Mouse (Mus musculus): ENCODE measurements around the gene Lrrc20.
"Not testable (repeated sequence)": the region's sequence is repeated elsewhere in the genome, so short reads cannot be mapped to it uniquely, and the experiment has no call there.

The Lrrc20 gene

DNA sequence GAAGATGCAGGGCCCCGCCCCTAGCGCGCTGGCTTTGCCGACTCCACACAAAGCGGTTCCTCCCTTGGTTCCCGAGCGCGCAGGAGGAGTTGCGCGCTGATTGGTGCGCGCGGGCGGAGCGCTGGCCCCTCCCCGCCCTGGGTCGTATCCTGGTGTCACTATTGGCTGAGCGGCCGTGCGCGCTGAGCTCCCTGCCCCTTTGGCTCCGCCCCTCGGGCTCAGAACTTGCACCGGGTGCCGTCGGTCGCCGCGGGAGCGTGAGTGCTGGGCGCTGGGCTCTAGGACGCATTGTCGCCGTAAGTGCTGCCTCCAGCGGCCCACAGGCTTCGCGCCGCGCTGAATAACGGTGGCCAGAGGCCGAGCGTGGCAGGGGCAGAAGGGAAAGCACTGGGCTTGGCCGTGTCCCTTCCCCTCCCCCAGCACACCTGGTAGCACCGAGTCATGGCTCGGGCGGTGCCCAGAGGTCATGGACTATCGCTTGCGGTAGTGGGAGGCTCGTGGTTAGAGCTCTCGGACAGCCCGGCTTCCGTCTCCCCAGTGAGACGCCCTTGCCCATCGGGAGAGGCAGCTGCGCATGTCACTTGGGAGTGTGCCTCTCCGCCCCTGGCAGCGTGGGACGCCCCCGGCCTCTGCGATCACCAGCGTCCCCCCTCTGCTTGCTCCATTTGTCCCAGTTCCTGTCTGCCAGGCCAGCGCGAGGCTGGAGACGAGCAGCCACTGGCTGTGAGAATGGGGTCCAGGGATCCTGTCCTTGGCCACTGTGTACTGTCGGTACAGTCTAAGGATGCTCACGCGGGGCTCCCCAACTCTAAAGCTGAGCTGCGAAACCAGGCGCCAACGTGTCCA lies at the start of gene Lrrc20:
Gene Lrrc20 (plus strand): TSS at position 208 of the 846 bp plus-strand sequence.
- DNase-seq: peak; percentile 91 to 95

DNA sequence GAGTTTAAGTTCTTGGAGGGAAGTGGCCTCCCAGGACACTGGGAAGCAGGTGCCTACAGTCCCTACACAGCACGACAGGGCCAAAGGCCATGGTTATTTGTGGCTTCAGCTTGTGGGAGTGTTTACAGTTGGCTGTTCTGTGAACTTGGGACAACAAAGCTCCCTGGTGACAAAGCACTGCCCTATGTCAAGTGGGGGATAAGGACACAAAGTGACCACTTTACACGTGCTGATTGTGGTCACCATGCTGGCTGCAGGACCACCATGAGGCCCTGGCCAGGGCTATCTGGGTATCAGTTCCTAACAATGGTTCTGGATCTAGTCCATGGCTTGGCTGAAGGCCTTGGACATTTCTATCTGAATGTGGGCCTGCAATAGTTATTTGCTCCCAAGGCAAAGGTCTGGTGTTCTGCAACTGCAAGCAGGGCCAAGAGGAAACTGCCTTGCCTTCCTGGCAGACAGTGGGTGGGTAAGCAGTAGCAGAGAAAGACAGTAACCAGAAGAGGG lies 49.3 kb upstream of the Lrrc20 start:
- peak in 1 of 2 experiments; percentile 15 for DNase-seq

DNA sequence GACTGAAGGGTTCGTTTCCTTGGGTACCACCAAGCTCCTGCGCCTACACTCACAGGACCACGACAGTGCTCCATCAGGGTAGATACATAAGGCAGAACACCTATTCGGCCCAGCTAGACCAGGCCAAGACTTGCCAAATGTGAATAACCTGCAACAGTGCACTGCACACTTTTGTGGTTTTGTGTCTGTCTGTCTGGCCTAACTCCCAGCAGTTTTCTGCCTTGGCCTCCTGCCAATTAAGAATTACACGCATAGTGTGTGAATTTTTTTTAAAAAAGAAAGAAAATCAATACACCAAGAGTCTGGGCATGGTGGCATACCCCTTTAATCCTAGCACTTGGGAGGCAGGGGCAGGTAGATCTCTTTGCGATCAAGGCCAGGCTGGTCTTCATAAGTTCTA lies 47.6 kb upstream of the Lrrc20 start:
- no peak for DNase-seq

DNA sequence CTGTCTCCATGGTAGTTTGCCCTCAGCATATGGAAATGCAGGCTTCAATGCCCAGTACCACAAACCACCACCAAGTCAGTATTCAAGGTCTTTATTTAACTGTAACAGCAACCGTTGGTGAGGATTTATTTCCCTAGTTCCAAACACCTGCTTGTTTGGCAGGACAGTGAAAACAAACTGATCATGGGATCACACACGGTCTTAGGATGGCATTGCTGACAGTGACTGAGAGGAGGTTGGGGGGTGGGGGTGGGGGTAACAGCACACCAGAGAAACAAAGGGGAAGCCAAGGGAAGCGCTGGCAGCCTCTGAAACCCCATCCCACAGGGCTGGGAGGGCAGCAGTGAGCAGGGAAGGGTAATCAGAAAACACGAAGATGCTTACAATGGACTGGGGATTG lies 47.2 kb upstream of the Lrrc20 start:
- DNase-seq: no peak

GRCm38 (mm10) chr10:61429043-61429442 lies 46.6 kb upstream of the Lrrc20 start:
- no peak for DNase-seq

DNA sequence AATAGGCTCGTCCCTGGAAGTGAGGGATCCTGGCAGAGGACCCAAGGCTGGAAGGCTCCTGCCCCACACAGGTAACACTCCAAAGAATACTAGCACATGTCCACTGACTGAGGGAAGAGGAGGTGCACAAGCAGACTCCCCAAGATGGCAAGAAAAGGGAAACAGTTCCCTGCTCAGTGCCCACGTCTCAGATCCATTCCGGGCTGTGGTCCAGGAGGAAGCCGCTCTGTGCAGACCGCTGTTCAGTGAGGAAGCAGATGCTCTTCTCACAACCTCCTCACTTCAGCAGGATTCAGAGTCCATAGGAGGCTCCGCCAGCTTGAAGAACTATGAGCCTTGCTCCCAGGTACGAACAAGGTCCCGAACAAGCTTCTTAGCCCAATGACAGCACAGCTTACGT lies 44.2 kb upstream of the Lrrc20 start:
- DNase-seq: no peak

DNA sequence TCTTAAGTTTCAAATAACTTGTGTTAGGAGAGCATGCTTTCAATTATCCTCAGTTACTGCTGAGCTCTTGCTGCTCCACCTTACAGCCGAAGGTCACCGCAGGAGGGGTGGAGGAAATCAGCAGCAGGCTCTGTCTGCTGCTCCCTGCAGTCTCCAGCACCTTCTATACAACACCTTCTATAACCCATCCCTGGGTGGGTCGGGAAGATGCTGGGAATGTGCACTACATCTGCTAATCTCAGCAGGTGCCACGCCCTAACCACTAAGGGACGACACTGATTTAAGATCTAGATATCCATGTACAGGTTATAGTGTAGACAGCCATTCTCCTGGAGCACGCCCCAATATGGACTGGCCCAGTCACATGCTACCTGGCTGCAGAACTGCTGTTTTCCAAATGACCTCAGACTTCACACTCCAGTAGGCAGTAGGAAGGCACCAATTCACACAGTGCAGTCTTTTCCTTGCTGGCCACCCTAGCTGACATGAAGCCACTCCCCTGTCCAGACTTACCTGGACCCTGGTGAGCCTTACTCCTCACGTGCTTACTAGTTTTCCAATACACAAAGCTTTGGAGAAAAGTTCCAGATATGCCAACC lies 35.3 kb upstream of the Lrrc20 start:
- DNase-seq: peak in 1 of 2 experiments; percentile 37

DNA sequence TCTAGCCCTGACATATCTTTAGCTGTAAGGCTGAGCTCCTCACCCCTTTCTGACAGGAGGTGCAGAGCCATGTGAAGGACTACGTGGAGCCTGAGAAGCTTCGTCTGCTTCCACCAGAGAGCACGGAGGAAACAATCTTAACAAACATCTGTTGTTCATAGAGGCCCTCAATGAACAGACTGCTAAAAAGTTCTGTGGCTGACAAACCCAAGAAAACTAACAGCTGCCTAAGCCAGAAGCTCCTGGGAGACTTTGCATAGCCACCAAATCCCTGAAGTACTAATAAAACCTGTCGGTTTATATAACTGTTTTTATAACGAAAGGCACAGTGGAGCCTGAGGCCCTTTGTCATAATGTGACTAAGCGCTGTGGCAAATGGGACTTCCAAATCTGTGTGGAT lies 32.1 kb upstream of the Lrrc20 start:
- no peak for DNase-seq

DNA sequence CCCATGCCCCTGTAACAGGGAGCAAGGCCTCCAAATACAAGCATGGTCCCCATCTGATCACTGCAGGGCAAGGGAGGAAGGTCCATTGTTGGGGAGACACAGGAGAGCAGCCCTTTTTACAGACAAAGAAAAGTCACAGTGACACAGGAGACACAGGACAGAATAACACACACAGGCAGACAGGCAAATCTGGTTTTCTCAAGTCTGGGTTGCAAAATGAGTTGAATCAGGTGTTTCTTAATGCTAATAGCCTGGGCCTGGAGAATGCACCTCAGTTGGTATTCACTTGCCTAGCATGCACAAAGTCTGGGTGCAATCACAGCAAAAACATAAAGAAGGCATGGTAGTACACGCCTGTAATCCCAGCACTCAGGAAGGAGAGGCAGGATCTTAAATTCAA lies 31.7 kb upstream of the Lrrc20 start:
- DNase-seq: no peak

GRCm38 (mm10) chr10:61445016-61445415 lies 30.6 kb upstream of the Lrrc20 start:
- no peak for DNase-seq

DNA sequence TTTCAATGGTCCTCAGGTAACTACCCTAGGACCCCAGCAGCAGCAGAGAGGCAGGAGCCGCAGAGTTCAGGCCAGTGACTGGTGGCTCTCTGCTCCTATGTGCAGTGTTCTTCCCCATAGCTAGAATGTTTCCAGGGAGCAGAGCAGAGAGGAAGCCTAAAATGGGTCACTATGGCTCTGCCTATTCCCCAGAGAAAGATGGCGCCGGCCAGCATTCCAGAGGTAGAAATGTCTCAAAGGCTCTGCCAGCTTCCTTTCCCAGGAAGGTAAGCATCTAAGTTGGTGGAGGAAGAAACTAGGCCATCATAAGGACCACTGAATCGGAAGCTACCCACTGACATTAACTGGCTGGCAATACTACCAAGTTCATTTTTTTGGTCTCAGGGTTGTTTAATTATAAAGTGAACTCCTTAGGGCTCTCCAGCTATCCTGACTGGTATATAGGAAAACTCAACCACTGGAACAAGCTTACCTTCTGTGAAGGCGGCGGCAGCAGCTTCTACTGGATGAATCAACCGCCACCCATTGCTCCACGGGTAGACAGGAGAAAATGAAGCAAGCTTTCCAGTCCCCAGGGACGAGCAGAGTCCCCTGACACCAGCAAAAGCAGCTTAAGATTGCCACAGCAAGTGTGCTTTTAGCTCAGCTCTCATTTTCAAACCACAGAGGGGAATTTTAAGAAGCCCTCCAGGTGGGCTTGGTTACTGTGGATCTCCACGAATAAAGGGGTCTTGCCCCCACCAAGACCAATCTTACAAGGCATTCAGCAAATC lies 27.8 kb upstream of the Lrrc20 start:
- DNase-seq: no peak

- DNase-seq: no peak
These were observed 26.8 kb upstream of the Lrrc20 start for GRCm38 (mm10) chr10:61448834-61449233.

GRCm38 (mm10) chr10:61451463-61451930 lies 24.1 kb upstream of the Lrrc20 start:
- peak; percentile 40 to 50 for DNase-seq

- DNase-seq: peak; percentile 59 to 74
These were observed 23.5 kb upstream of the Lrrc20 start for GRCm38 (mm10) chr10:61451931-61452617.

- peak; percentile 99 to 100 for DNase-seq
These were observed 23.0 kb upstream of the Lrrc20 start, which contains the start of gene Eif4ebp2 for GRCm38 (mm10) chr10:61452645-61453044. Gene Eif4ebp2 (minus strand): TSS chr10:61452661.

GRCm38 (mm10) chr10:61453171-61453570 lies 22.4 kb upstream of the Lrrc20 start:
- DNase-seq: not testable (repeated sequence)

- no peak for DNase-seq
These were observed 18.4 kb upstream of the Lrrc20 start for GRCm38 (mm10) chr10:61457182-61457581.

DNA sequence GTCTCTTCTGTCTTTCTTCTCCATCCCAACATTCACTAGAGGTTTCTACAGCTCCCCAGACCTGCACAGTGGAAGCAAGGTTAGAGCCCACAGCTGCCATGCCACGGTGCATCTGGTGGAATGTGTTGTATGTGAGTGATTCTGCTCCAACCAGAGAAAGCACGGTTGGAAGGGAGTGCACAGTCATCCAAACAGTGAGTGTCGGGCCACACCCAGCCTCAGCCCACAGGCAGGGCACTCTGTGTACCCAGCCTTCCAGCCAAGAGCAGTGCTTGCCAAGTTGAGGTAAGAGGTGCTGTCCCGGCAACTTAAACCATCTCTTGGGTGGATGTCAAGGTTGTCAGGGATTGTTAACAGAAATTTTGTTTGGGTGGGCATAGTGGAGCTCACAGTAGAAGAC lies 10.6 kb upstream of the Lrrc20 start:
- no peak for DNase-seq

DNA sequence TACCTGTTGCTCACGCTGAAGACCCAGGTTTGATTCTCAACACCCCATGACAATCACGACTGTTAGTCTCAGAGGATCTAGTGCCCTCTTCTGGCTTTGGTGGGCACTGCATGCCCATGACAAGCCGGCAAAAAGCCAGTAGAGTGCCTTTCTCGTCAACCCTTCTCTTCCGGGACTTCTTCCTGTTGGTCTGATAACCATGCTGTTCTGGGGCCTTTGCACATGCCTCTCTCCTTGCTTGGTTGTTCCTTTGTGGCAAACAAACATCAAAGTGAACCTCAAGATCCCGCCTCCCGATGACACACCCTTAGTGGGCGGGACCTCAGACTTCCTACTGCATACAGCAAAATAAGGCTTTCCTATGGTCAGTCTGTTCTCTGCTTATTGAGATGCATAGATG lies 9.4 kb upstream of the Lrrc20 start:
- DNase-seq: peak; percentile 30 to 48

GRCm38 (mm10) chr10:61466873-61467272 lies 8.7 kb upstream of the Lrrc20 start:
- peak in 1 of 2 experiments; percentile 28 for DNase-seq

DNA sequence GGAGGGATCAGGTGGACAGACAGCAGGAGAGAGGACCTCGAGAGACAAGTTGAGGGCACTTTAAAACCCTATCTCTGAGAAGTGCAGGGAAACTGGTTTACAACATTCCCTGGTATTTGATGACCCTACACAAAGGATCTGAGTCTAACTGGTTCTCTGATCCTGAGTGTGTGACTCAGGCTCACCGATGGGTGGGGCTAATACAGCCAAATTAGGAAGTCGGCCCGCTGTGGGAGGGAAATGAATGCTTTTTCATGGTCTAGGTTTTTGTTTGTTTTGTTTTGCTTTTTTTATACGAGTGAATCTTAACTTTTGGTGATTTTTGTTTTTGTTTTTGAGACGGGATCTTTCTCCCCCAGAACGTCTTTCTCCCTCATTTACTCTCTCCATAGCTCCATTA lies 6.7 kb upstream of the Lrrc20 start:
- DNase-seq: no peak

DNA sequence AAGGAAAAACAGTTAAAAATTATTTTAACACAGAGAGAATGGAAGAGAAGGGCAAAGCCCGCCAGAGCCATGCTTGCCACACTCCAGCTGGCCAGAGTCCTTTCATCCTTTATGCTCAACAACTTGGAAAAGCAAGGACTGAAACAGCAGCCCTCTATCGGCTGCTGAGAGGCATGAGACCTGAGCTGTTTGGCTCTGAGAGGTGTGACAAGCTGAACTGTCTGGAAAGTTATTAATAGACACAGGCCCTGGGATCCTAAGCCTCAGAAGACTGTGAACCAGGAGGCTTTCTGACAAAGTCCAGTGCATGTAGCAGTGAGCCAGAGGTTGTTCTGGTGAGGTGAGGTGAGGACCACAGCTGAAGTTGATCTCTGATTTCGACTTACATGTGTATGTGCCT lies 2.0 kb upstream of the Lrrc20 start:
- DNase-seq: no peak

Measured in kidney, postnatal 4 days (tissue).